Mouse (Mus musculus): ENCODE data around the gene Agpat4. TPM values are rescaled to one million over a fixed set of nuclear protein-coding genes. Genes with fewer than 3 reads are reported as not detected.

The Agpat4 gene
- polyA plus RNA-seq, 1 experiment from 2014 or later = 31.6 TPM

DNA sequence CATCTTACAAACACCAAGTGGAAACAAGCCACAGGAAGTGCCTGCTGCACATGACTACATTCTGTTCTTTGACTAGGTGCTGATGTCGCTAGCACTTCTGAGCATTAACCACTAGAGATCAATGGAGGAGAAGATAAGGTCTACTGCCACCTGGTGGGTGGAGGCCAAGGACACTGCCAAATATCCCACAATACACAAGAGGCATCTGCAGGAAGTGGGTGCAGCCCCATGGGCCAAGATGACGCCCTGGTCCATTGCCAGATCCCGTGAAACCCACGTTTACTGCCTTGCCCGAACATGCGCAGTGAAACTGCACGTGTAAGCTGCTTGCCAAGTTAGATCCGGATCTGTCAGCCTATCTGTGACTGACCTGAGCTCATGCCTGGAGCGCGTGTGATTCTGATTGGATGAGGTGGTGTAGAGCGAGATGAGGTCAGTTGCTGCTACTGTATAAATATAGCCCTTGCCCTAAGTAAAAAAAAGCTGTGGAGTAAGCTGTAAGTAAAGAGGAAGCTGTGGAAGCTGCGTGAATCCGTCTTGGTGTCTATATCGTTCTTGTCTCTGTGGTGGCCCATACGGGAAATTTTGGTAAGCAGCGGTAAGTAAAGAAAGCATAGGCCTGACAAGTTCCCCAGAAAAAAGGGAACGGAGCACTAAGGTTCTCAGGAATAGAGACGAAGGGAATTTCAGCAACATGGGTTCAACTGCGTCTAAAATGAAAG is 131.4 kb downstream of the Agpat4 start:
- no peaks in the 10 kb centered on the region for H3K4me1 ChIP-seq
- no peak for ATAC-seq
- H3K27ac ChIP-seq = no peak overlapping the region
- H3K9me3 ChIP-seq (replicated peaks) = peaks cover 17% of the 10 kb centered on the region
- H3K36me3 ChIP-seq = peaks cover 84% of the 10 kb centered on the region
- H3K27me3 ChIP-seq (replicated peaks) = no peaks in the 10 kb centered on the region
- H3K4me3 ChIP-seq = no peak overlapping the region
- WGBS (ENCODE audit: insufficient replicate concordance) = 88% methylated on average over 19 of the region's 19 CpGs
- H3K4me2 ChIP-seq = no peak overlapping the region
- no peak overlapping the region for H3K9ac ChIP-seq

DNA sequence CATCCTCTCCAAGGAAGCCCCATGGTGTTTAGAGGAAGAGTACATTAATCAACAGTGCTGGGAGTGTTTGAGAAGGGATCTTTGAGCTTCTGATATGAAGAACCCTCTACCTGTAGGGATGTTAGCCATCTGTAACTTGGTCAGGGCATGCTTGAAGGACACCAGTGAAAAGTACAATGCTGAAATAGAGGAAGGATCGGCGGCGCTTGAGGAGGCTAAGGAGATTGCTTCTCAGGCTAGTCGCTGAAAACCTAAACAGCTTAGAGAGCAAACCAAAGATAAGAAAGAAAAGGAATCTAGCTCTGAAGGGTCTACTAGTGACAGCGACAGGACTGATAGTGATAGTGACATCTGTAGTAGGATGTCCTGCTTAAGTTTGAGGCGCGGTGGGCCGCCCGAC is 132.1 kb downstream of the Agpat4 start:
- Histone ChIP-seq H3K4me3 (no peak overlapping the region), H3K36me3 (peaks cover 86% of the 10 kb centered on the region), H3K27ac (no peak overlapping the region), H3K4me2 (no peak overlapping the region), H3K9me3 (replicated peaks) (peaks cover 17% of the 10 kb centered on the region), H3K27me3 (replicated peaks) (no peaks in the 10 kb centered on the region), H3K9ac (no peak overlapping the region), H3K4me1 (no peaks in the 10 kb centered on the region)
- 91% methylated on average over 9 of the region's 9 CpGs for WGBS (ENCODE audit: insufficient replicate concordance)
- no peak for ATAC-seq

GRCm38 (mm10) chr17:12256142-12256541 is 137.6 kb downstream of the Agpat4 start:
- H3K9ac ChIP-seq = no peak overlapping the region
- no peaks in the 10 kb centered on the region for H3K4me1 ChIP-seq
- H3K27me3 ChIP-seq (replicated peaks) = no peaks in the 10 kb centered on the region
- no peak for ATAC-seq
- no peak overlapping the region for H3K27ac ChIP-seq
- no peak overlapping the region for H3K4me2 ChIP-seq
- H3K36me3 ChIP-seq = peaks cover 96% of the 10 kb centered on the region
- no peak overlapping the region for H3K4me3 ChIP-seq
- 87% methylated on average over 11 of the region's 11 CpGs for WGBS (ENCODE audit: insufficient replicate concordance)
- H3K9me3 ChIP-seq (replicated peaks) = peaks cover 13% of the 10 kb centered on the region

DNA sequence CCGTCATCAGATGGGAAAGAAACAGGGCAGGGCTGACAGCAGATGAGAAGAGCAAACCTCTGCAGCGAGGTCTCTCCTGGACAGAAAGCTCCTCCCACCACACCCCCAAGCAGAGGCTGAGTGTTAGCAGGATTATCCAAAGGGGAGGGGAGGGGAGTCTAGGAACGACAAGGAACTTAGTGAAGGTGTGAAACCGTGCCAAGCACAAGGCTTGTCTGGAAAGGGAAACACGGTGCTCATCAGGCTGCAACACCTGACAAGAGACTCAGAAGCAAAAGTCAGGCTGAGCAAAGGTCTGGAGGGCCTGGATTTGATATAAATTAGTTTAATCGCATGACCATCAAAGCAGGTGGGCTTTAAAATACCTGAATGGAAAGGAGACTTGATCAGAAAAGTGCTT is 140.0 kb downstream of the Agpat4 start:
- no peak overlapping the region for H3K9ac ChIP-seq
- H3K27me3 ChIP-seq (replicated peaks) = no peaks in the 10 kb centered on the region
- peaks cover 78% of the 10 kb centered on the region for H3K36me3 ChIP-seq
- no peak overlapping the region for H3K27ac ChIP-seq
- no peaks in the 10 kb centered on the region for H3K4me1 ChIP-seq
- no peaks in the 10 kb centered on the region for H3K9me3 ChIP-seq (replicated peaks)
- ATAC-seq = no peak
- H3K4me2 ChIP-seq = no peak overlapping the region
- 71% methylated on average over 6 of the region's 6 CpGs for WGBS (ENCODE audit: insufficient replicate concordance)
- no peak overlapping the region for H3K4me3 ChIP-seq

DNA sequence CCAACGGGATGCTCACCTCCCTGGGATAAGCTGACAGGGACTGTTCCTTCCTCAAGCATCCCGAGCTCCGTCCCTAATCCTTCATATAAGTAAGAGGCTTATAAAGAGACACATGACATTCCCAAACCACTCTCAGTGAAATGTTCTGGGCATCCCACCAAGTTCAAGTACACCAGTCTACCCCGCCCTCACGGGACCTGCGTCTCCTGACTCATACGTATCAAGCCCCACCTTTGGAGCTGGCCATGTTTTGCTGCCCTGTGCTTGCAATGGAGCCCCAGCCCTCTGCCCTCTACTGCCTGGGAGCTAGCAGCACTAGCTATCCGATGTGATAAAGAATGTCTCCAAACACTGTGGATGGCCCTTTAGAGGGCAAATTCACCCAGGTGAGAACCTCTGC is 141.5 kb downstream of the Agpat4 start:
- no peak overlapping the region for H3K27ac ChIP-seq
- H3K4me2 ChIP-seq = no peak overlapping the region
- WGBS (ENCODE audit: insufficient replicate concordance) = 85% methylated on average over 8 of the region's 8 CpGs
- no peak overlapping the region for H3K4me3 ChIP-seq
- no peak overlapping the region for H3K9ac ChIP-seq
- H3K27me3 ChIP-seq (replicated peaks) = no peaks in the 10 kb centered on the region
- H3K36me3 ChIP-seq = peaks cover 64% of the 10 kb centered on the region
- no peaks in the 10 kb centered on the region for H3K4me1 ChIP-seq
- no peaks in the 10 kb centered on the region for H3K9me3 ChIP-seq (replicated peaks)
- no peak for ATAC-seq

- Histone ChIP-seq H3K4me1 (peaks cover 8% of the 10 kb centered on the region), H3K36me3 (peaks cover 50% of the 10 kb centered on the region), H3K4me3 (no peak overlapping the region), H3K4me2 (no peak overlapping the region), H3K9ac (no peak overlapping the region), H3K27ac (no peak overlapping the region), H3K9me3 (replicated peaks) (no peaks in the 10 kb centered on the region), H3K27me3 (replicated peaks) (no peaks in the 10 kb centered on the region)
- ATAC-seq = no peak
- WGBS (ENCODE audit: insufficient replicate concordance) = 83% methylated on average over 7 of the region's 7 CpGs
Observed at GRCm38 (mm10) chr17:12261376-12261775, 142.9 kb downstream of the Agpat4 start.

- Histone ChIP-seq H3K4me1 (peaks cover 13% of the 10 kb centered on the region), H3K4me2 (no peak overlapping the region), H3K9ac (no peak overlapping the region), H3K4me3 (no peak overlapping the region), H3K9me3 (replicated peaks) (no peaks in the 10 kb centered on the region), H3K27me3 (replicated peaks) (no peaks in the 10 kb centered on the region), H3K27ac (no peak overlapping the region), H3K36me3 (peaks cover 45% of the 10 kb centered on the region)
- ATAC-seq = peak; percentile 74
- WGBS (ENCODE audit: insufficient replicate concordance) = 58% methylated on average over 2 of the region's 2 CpGs
Observed at GRCm38 (mm10) chr17:12261887-12262286, 143.4 kb downstream of the Agpat4 start.

DNA sequence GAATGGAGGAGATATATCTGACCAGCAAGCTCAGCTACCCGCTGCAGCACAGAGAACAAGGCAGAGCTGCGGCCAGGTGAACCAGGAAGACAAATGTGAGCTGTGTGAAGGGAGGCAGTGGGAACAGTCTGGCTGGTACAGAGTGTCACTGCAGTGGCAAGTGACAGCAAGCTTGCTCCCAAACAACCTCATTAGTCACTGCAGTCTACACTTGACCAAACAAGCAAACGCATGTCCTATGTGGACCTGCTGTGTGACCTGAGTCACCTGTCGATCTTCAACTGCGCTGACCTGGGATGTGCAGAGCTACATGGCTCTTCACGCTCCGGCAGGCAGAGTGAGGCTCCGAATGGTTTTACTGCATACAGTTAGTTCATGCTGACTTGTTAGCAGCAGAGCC is 144.3 kb downstream of the Agpat4 start:
- Histone ChIP-seq H3K27me3 (replicated peaks) (no peaks in the 10 kb centered on the region), H3K36me3 (peaks cover 35% of the 10 kb centered on the region), H3K4me3 (no peak overlapping the region), H3K27ac (no peak overlapping the region), H3K4me2 (no peak overlapping the region), H3K9ac (no peak overlapping the region), H3K9me3 (replicated peaks) (no peaks in the 10 kb centered on the region), H3K4me1 (peaks cover 13% of the 10 kb centered on the region)
- WGBS (ENCODE audit: insufficient replicate concordance) = 87% methylated on average over 8 of the region's 8 CpGs
- no peak for ATAC-seq

- H3K27me3 ChIP-seq (replicated peaks) = no peaks in the 10 kb centered on the region
- 82% methylated on average over 13 of the region's 13 CpGs for WGBS (ENCODE audit: insufficient replicate concordance)
- no peaks in the 10 kb centered on the region for H3K9me3 ChIP-seq (replicated peaks)
- H3K4me3 ChIP-seq = no peak overlapping the region
- peaks cover 26% of the 10 kb centered on the region for H3K36me3 ChIP-seq
- no peak overlapping the region for H3K9ac ChIP-seq
- ATAC-seq = no peak
- no peak overlapping the region for H3K4me2 ChIP-seq
- H3K27ac ChIP-seq = no peak overlapping the region
- H3K4me1 ChIP-seq = peaks cover 13% of the 10 kb centered on the region
Observed at GRCm38 (mm10) chr17:12263787-12264186, 145.3 kb downstream of the Agpat4 start.

DNA sequence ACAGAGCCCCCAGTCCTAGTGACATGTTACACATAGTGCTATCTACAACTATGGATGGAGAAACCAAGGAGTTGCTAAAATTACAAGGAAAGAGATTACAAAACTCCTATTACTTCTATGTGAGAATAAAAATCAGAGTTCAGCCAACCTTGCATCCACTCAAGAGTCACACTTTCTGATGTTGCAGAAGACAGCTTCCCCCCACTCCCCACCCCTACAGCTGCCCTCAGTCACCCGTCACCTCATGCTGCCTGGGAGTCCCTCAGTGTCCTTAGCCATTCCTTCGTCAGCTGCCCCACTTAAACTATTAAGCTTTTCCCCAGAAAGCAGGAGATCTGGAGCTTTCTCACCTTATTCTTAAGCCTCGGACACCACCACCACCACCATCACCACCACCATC is 145.8 kb downstream of the Agpat4 start:
- H3K36me3 ChIP-seq = peaks cover 21% of the 10 kb centered on the region
- H3K4me1 ChIP-seq = peaks cover 13% of the 10 kb centered on the region
- H3K4me2 ChIP-seq = no peak overlapping the region
- WGBS (ENCODE audit: insufficient replicate concordance) = 78% methylated on average over 3 of the region's 3 CpGs
- no peak overlapping the region for H3K9ac ChIP-seq
- no peak overlapping the region for H3K27ac ChIP-seq
- no peaks in the 10 kb centered on the region for H3K27me3 ChIP-seq (replicated peaks)
- no peak overlapping the region for H3K4me3 ChIP-seq
- H3K9me3 ChIP-seq (replicated peaks) = no peaks in the 10 kb centered on the region
- no peak for ATAC-seq

- Histone ChIP-seq H3K4me1 (peaks cover 13% of the 10 kb centered on the region), H3K27ac (no peak overlapping the region), H3K9me3 (replicated peaks) (no peaks in the 10 kb centered on the region), H3K9ac (no peak overlapping the region), H3K27me3 (replicated peaks) (no peaks in the 10 kb centered on the region), H3K4me3 (no peak overlapping the region), H3K36me3 (peaks cover 24% of the 10 kb centered on the region), H3K4me2 (no peak overlapping the region)
- ATAC-seq = peak; percentile 76
- 72% methylated on average over 21 of the region's 21 CpGs for WGBS (ENCODE audit: insufficient replicate concordance)
Observed at GRCm38 (mm10) chr17:12265969-12266925, 147.7 kb downstream of the Agpat4 start.

DNA sequence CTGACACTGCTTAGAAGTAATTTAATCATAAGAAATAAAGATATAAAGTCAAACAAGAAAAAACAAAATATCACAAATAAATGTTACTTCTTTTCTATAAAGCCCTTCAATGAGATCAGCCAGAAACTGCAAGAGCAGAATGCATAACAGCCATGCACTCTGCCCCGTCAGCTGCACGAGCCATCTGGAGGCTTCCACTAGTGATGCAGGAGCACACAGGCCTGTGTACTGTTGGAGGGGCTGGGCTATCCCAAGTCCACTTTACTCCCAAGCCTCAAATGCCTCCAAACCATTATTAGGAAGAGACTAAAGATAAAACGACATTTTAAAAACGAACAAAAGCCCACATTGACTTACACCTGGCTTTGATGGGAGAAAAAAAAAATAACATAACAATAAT is 149.6 kb downstream of the Agpat4 start:
- Histone ChIP-seq H3K27me3 (replicated peaks) (no peaks in the 10 kb centered on the region), H3K9me3 (replicated peaks) (no peaks in the 10 kb centered on the region), H3K4me2 (no peak overlapping the region), H3K4me3 (no peak overlapping the region), H3K9ac (no peak overlapping the region), H3K36me3 (peaks cover 26% of the 10 kb centered on the region), H3K4me1 (peaks cover 14% of the 10 kb centered on the region), H3K27ac (no peak overlapping the region)
- no peak for ATAC-seq
- WGBS (ENCODE audit: insufficient replicate concordance) = 81% methylated on average over 4 of the region's 4 CpGs
